In the genomic region with DNA sequence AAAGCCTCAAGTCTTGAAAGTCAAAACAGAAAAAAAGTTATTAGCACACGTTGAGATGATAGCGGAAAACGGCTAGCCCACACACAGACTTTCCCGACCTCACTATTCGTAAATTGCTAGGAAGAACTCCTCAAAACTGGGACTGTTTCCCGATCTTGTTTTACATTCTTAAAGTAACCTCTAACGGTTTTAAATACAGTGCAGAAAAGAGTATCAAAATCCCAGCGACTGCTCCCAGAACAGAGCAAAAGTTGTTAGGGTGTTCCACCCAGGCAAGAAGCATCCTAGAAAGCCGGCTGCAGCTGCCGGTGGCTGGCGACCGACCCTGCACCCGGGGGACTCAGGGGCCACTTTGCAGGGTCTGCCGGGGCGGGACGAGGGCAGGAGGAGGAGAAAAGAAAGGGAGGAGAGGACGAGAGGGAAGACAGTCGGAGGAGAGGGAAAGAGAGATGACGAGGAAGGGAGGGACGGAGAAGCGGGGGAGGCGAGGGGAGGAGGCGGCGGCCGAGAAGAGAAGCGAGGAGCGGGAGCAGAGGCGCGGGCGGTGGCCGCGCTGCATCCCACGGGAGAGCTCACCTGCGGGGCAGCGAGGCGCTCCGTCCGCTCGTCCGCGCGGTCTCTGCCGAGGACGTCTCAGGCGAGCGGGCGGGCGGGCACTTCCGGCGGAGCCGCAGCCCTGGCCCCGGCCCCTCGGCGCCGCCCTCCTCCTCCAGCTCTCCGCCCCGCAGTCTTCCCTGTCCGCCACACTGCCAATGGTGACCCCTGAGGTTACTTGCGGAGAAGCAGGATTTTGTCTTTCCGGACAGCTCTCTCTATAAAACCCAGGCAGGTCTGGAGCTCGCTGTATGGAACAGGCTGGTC, we compare ENCODE assay signal across 8 mouse cellular contexts. TPM values are rescaled to one million over a fixed set of nuclear protein-coding genes. Genes with fewer than 3 reads are reported as not detected.
DNase-seq lines count a peak whose midpoint lies in the region; ATAC-seq and TF ChIP-seq lines count a peak whose summit lies in the region.

A gene (minus strand): TSS at position 661 of the 861 bp plus-strand sequence.

- no peaks in the 10 kb centered on the region for H3K27me3 ChIP-seq in G1E (ENCODE audit: insufficient read depth, low read length)
- no peaks in the 10 kb centered on the region for H3K27me3 ChIP-seq in forebrain, embryonic 11.5 days (ENCODE audit: control insufficient read depth, insufficient read depth, low read length)
- no peaks in the 10 kb centered on the region for H3K27me3 ChIP-seq in neural tube, embryonic 13.5 days

- under 1% methylated on average over 52 of the region's 61 CpGs for WGBS in forebrain, embryonic 11.5 days
- WGBS in neural tube, embryonic 13.5 days: under 1% methylated on average over 43 of the region's 61 CpGs

- peak within 1 kb of the TSS; percentile 59 for H3K4me2 ChIP-seq in forebrain, embryonic 11.5 days (ENCODE audit: low read depth, low read length, severe bottlenecking)
- H3K4me2 ChIP-seq in neural tube, embryonic 13.5 days: peak within 1 kb of the TSS; percentile 81

- H3K27ac ChIP-seq in forebrain, embryonic 11.5 days (ENCODE audit: low read depth, low read length): peak within 1 kb of the TSS; percentile 87
- H3K27ac ChIP-seq in neural tube, embryonic 13.5 days (replicated peaks): peak within 1 kb of the TSS; percentile 85

- peaks cover 28% of the 10 kb centered on the region for H3K36me3 ChIP-seq in G1E (replicated peaks)
- H3K36me3 ChIP-seq in forebrain, embryonic 11.5 days (ENCODE audit: control insufficient read depth, insufficient read depth, low read length): no peaks in the 10 kb centered on the region
- H3K36me3 ChIP-seq in neural tube, embryonic 13.5 days: no peaks in the 10 kb centered on the region

- peak; percentile 72 for DNase-seq in G1E (ENCODE audit: low spot score)
- peak; percentile 57 for DNase-seq in c-Kit-positive CD71-positive TER-119-positive erythroid progenitor cells, embryonic 14.5 days (ENCODE audit: low spot score)
- DNase-seq in forebrain, embryonic 11.5 days (ENCODE audit: low spot score): peak; percentile 89
- DNase-seq in heart, postnatal 14 days: peak; percentile 75 to 77
- DNase-seq in kidney, postnatal 4 days: peak; percentile 76 to 83
- peak; percentile 73 to 79 for DNase-seq in lung, adult 18-20 months
- DNase-seq in testis, postnatal 10 days (ENCODE audit: low spot score): peak; percentile 76

- 0 out of 2 replicates have a peak, but pooled peaks have one; percentile 16 for ATAC-seq in G1E (ENCODE audit: extremely low read depth, insufficient number of reproducible peaks, low FRiP score, poor library complexity, severe bottlenecking)
- ATAC-seq in forebrain, embryonic 11.5 days (replicated peaks; ENCODE audit: low FRiP score): peak; percentile 89
- ATAC-seq in neural tube, embryonic 13.5 days (ENCODE audit: low read depth): peak; percentile 81

- peak within 1 kb of the TSS; percentile 91 for H3K4me3 ChIP-seq in G1E (ENCODE audit: low read depth, low read length)
- peak within 1 kb of the TSS; percentile 72 for H3K4me3 ChIP-seq in forebrain, embryonic 11.5 days (ENCODE audit: low read depth, low read length)
- H3K4me3 ChIP-seq in neural tube, embryonic 13.5 days: peak within 1 kb of the TSS; percentile 80

- H3K9ac ChIP-seq in forebrain, embryonic 11.5 days (ENCODE audit: low read length): peak within 1 kb of the TSS; percentile 93
- peak within 1 kb of the TSS; percentile 89 for H3K9ac ChIP-seq in neural tube, embryonic 13.5 days

- peaks cover 73% of the 10 kb centered on the region for H3K4me1 ChIP-seq in G1E (ENCODE audit: insufficient read depth, low read depth, low read length)
- H3K4me1 ChIP-seq in forebrain, embryonic 11.5 days (replicated peaks; ENCODE audit: control insufficient read depth, insufficient read depth, low read length): peaks cover 8% of the 10 kb centered on the region
- peaks cover 34% of the 10 kb centered on the region for H3K4me1 ChIP-seq in neural tube, embryonic 13.5 days (replicated peaks)

- 0 out of 2 replicates have a peak, but pooled peaks cover 3% of the 10 kb centered on the region for H3K9me3 ChIP-seq in G1E (replicated peaks)
- H3K9me3 ChIP-seq in forebrain, embryonic 11.5 days (ENCODE audit: control insufficient read depth, low read length): no peaks in the 10 kb centered on the region
- H3K9me3 ChIP-seq in neural tube, embryonic 13.5 days: no peaks in the 10 kb centered on the region

- intact Hi-C loops in heart, postnatal 14 days (cut with DNase I): no loop called here

- no peak for TF ChIP-seq CTCF in G1E (IDR thresholded peaks at IDR 0.05; ENCODE audit: low read depth, low read length)

RNA-seq across cellular contexts. Expression of the gene that starts here (rescaled TPM):
- total RNA-seq in G1E (2014; fragmentation: Nextera tagmentation) (126 and 146 TPM in 2 replicates), G1E (2017) (134 and 139 TPM in 2 replicates)
- 31.5 and 32.8 TPM in 2 replicates for polyA plus RNA-seq in G1E (2012)
- polyA plus RNA-seq in forebrain, embryonic 11.5 days (2014; fragmentation: Nextera tagmentation; extraction: Ambion mirVana): 131 and 133 TPM in 2 replicates
- total RNA-seq in heart, postnatal 14 days (2021): 10 to 100 TPM; 16.3 to 20.8 TPM
- 44.4 and 48.5 TPM in 2 replicates for polyA plus RNA-seq in neural tube, embryonic 13.5 days (2015; fragmentation: Nextera tagmentation; extraction: Ambion mirVana)

Comparison
In these comparisons a context has a peak if more than half of its experiments do, and no peak if none do; other contexts are left out.
1. Peak in every context shown above with its lines: DNase-seq, ATAC-seq, H3K4me3 ChIP-seq and H3K27ac ChIP-seq.
2. RNA of the gene that starts here (total RNA-seq): 126 to 146 TPM in G1E; 16.3 to 20.8 TPM in heart, postnatal 14 days; every median in the first group is over 4 times any median in the second.
3. ATAC-seq: peak in every context shown above with its lines; median percentile 89 in forebrain, embryonic 11.5 days; 81 in neural tube, embryonic 13.5 days; 16 in G1E.